Mouse (Mus musculus) MEL (cell line): ENCODE results near the gene Gstcd. TPM values are rescaled to one million over a fixed set of nuclear protein-coding genes. Genes with fewer than 3 reads are reported as not detected.

ENCODE experiments used
- DNase-seq: peaks from one replicate; pipeline ENCODE4 v3.0.0; 2011; ENCODE audit warnings: low read depth, low spot score
- H3K27ac ChIP-seq: 2 replicates; pipeline ENCODE4 v1.5.1; 2012; ENCODE audit warnings: low read depth, mild to moderate bottlenecking, control low read depth, low read length, moderate library complexity; ENCODE audit not compliant: control insufficient read depth
- H3K27me3 ChIP-seq, 2 experiments: fragments of 150-350 bp in 1 of 2; sonication (generic) in 1 of 2; 2 replicates each; pipeline ENCODE4 v1.6.1; 2012; ENCODE audit warnings: low read length in 2 of 2, mild to moderate bottlenecking in 2 of 2, improper control_type of control experiment in 1 of 2, moderate library complexity in 1 of 2; ENCODE audit not compliant: insufficient read depth in 2 of 2, control insufficient read depth in 1 of 2
- H3K36me3 ChIP-seq, 2 experiments: 2 replicates each; pipeline ENCODE4 v1.6.1; 2012 to 2014; ENCODE audit warnings: low read length in 2 of 2, improper control_type of control experiment in 1 of 2, inconsistent platforms in 1 of 2, mild to moderate bottlenecking in 1 of 2; ENCODE audit not compliant: insufficient read depth in 2 of 2, control insufficient read depth in 1 of 2
- H3K4me1 ChIP-seq, 2 experiments: fragments of 150-350 bp in 1 of 2; sonication (generic) in 1 of 2; 2 replicates each; pipeline ENCODE4 v1.6.1; 2012; ENCODE audit warnings: low read length in 2 of 2, improper control_type of control experiment in 1 of 2, mild to moderate bottlenecking in 1 of 2; ENCODE audit not compliant: insufficient read depth in 2 of 2, control insufficient read depth in 1 of 2
- H3K4me3 ChIP-seq, 2 experiments: fragments of 150-350 bp in 1 of 2; sonication (generic) in 1 of 2; 2 replicates each; pipeline ENCODE4 v1.5.1; 2012; ENCODE audit warnings: low read depth in 2 of 2, low read length in 2 of 2, mild to moderate bottlenecking in 2 of 2, moderate library complexity in 2 of 2, control low read depth in 1 of 2, improper control_type of control experiment in 1 of 2; ENCODE audit not compliant: control insufficient read depth in 1 of 2, insufficient read depth in 1 of 2
- H3K79me2 ChIP-seq: 2 replicates; pipeline ENCODE4 v1.6.1; 2012; ENCODE audit warnings: mild to moderate bottlenecking, low read length, moderate library complexity; ENCODE audit not compliant: control insufficient read depth, poor library complexity, insufficient read depth
- H3K9ac ChIP-seq: 2 replicates; pipeline ENCODE4 v1.6.1; 2012; ENCODE audit warnings: low read depth, mild to moderate bottlenecking, control low read depth, low read length, moderate library complexity; ENCODE audit not compliant: control insufficient read depth, poor library complexity, severe bottlenecking
- H3K9me3 ChIP-seq: fragments of 150-350 bp; sonication (generic); replicated peaks from 2 replicates; pipeline ENCODE4 v1.6.1; 2012; ENCODE audit warnings: mild to moderate bottlenecking, low read length, improper control_type of control experiment, moderate library complexity; ENCODE audit not compliant: insufficient read depth
- BHLHE40 ChIP-seq: IDR thresholded peaks from 2 replicates; pipeline ENCODE4 v1.6.1; 2012; ENCODE audit warnings: low read depth, mild to moderate bottlenecking, inconsistent platforms, low read length, improper control_type of control experiment, borderline replicate concordance
- CHD1 ChIP-seq: IDR thresholded peaks from 2 replicates; pipeline ENCODE4 v1.6.1; 2012; ENCODE audit warnings: low read depth, mild to moderate bottlenecking, inconsistent platforms, low read length, improper control_type of control experiment
- CHD2 ChIP-seq: IDR thresholded peaks from 2 replicates; pipeline ENCODE4 v1.6.1; 2011; ENCODE audit warnings: low read length, improper control_type of control experiment
- CTCF ChIP-seq, 3 experiments: IDR thresholded peaks in 2 of 3; conservative IDR thresholded peaks in 1 of 3; 2 replicates each; pipeline ENCODE4 v1.5.1; 2011 to 2012; ENCODE audit warnings: low read length in 3 of 3, low read depth in 2 of 3, mild to moderate bottlenecking in 2 of 3, improper control_type of control experiment in 1 of 3, inconsistent platforms in 1 of 3, mixed read lengths in 1 of 3, moderate library complexity in 1 of 3; ENCODE audit not compliant: control insufficient read depth in 1 of 3, insufficient read depth in 1 of 3, poor library complexity in 1 of 3, severe bottlenecking in 1 of 3
- E2F4 ChIP-seq: IDR thresholded peaks from 2 replicates; pipeline ENCODE4 v1.6.1; 2011; ENCODE audit warnings: low read depth, low read length, improper control_type of control experiment, borderline replicate concordance
- ELF1 ChIP-seq: IDR thresholded peaks from 2 replicates; pipeline ENCODE4 v1.6.1; 2014; ENCODE audit warnings: low read depth, mild to moderate bottlenecking, inconsistent platforms, low read length, improper control_type of control experiment, moderate library complexity
- EP300 ChIP-seq, 2 experiments: IDR thresholded peaks; 2 replicates each; pipeline ENCODE4 v1.6.1; 2011; ENCODE audit warnings: improper control_type of control experiment in 2 of 2, low read length in 2 of 2, low read depth in 1 of 2, mild to moderate bottlenecking in 1 of 2
- ETS1 ChIP-seq: IDR thresholded peaks from 2 replicates; pipeline ENCODE4 v1.6.1; 2012; ENCODE audit warnings: low read depth, mild to moderate bottlenecking, inconsistent platforms, low read length, improper control_type of control experiment, moderate library complexity
- GABPA ChIP-seq: IDR thresholded peaks from 2 replicates; pipeline ENCODE4 v1.6.1; 2012; ENCODE audit warnings: low read depth, mild to moderate bottlenecking, inconsistent platforms, low read length, improper control_type of control experiment, moderate library complexity
- GATA1 ChIP-seq: IDR thresholded peaks from 2 replicates; pipeline ENCODE4 v1.6.1; 2011; ENCODE audit warnings: low read depth, low read length, improper control_type of control experiment
- JUND ChIP-seq: IDR thresholded peaks from 2 replicates; pipeline ENCODE4 v1.6.1; 2011; ENCODE audit warnings: low read depth, mild to moderate bottlenecking, improper control_type of control experiment, low read length
- KAT2A ChIP-seq: conservative IDR thresholded peaks from 2 replicates; pipeline ENCODE4 v1.6.1; 2012; ENCODE audit warnings: low read depth, low read length, improper control_type of control experiment, inconsistent platforms
- MAFK ChIP-seq: IDR thresholded peaks from 2 replicates; pipeline ENCODE4 v1.6.1; 2011; ENCODE audit warnings: low read depth, mild to moderate bottlenecking, low read length, improper control_type of control experiment, borderline replicate concordance
- MAX ChIP-seq: IDR thresholded peaks from 2 replicates; pipeline ENCODE4 v1.6.1; 2011; ENCODE audit warnings: low read length, improper control_type of control experiment
- MAZ ChIP-seq: IDR thresholded peaks from 2 replicates; pipeline ENCODE4 v1.6.1; 2012; ENCODE audit warnings: low read depth, mild to moderate bottlenecking, inconsistent platforms, low read length, improper control_type of control experiment
- MXI1 ChIP-seq: IDR thresholded peaks from 2 replicates; pipeline ENCODE4 v1.6.1; 2011; ENCODE audit warnings: mild to moderate bottlenecking, low read depth, low read length, improper control_type of control experiment
- MYB ChIP-seq: IDR thresholded peaks from 2 replicates; pipeline ENCODE4 v1.6.1; 2011; ENCODE audit warnings: mild to moderate bottlenecking, low read depth, low read length, improper control_type of control experiment
- MYC ChIP-seq: IDR thresholded peaks from 2 replicates; pipeline ENCODE4 v1.6.1; 2011; ENCODE audit warnings: low read depth, mild to moderate bottlenecking, low read length, improper control_type of control experiment, moderate library complexity
- NELFE ChIP-seq: IDR thresholded peaks from 2 replicates; pipeline ENCODE4 v1.6.1; 2011; ENCODE audit warnings: low read depth, low read length, improper control_type of control experiment
- NRF1 ChIP-seq: IDR thresholded peaks from 2 replicates; pipeline ENCODE4 v1.6.1; 2014; ENCODE audit warnings: low read depth, mild to moderate bottlenecking, inconsistent platforms, low read length, improper control_type of control experiment, moderate library complexity; ENCODE audit not compliant: poor library complexity, insufficient read depth, severe bottlenecking
- POLR2A ChIP-seq, 2 experiments: IDR thresholded peaks; 2 replicates each; pipeline ENCODE4 v1.6.1; 2011 to 2012; ENCODE audit warnings: low read length in 2 of 2, mild to moderate bottlenecking in 2 of 2, control low read depth in 1 of 2, improper control_type of control experiment in 1 of 2, low read depth in 1 of 2, moderate library complexity in 1 of 2; ENCODE audit not compliant: control insufficient read depth in 1 of 2, insufficient read depth in 1 of 2, poor library complexity in 1 of 2
- POLR2AphosphoS2 ChIP-seq: IDR thresholded peaks from 2 replicates; pipeline ENCODE4 v1.6.1; 2011; ENCODE audit warnings: low read length, improper control_type of control experiment
- POLR2AphosphoS5 ChIP-seq: IDR thresholded peaks from 2 replicates; pipeline ENCODE4 v1.6.1; 2012; ENCODE audit warnings: low read depth, borderline replicate concordance, mild to moderate bottlenecking, inconsistent platforms, low read length, moderate library complexity, mixed read lengths
- RAD21 ChIP-seq: IDR thresholded peaks from 2 replicates; pipeline ENCODE4 v1.6.1; 2011; ENCODE audit warnings: mild to moderate bottlenecking, low read depth, low read length, improper control_type of control experiment
- SIN3A ChIP-seq: IDR thresholded peaks from 2 replicates; pipeline ENCODE4 v1.6.1; 2012; ENCODE audit warnings: low read length, improper control_type of control experiment, inconsistent platforms
- SMC3 ChIP-seq: IDR thresholded peaks from 2 replicates; pipeline ENCODE4 v1.6.1; 2011; ENCODE audit warnings: low read depth, low read length, improper control_type of control experiment
- TAL1 ChIP-seq: IDR thresholded peaks from 2 replicates; pipeline ENCODE4 v1.6.1; 2012; ENCODE audit warnings: mild to moderate bottlenecking, inconsistent platforms, low read length, moderate library complexity, mixed read lengths
- TCF12 ChIP-seq: IDR thresholded peaks from 2 replicates; pipeline ENCODE4 v1.6.1; 2014; ENCODE audit warnings: low read depth, mild to moderate bottlenecking, inconsistent platforms, low read length, improper control_type of control experiment, moderate library complexity
- UBTF ChIP-seq: IDR thresholded peaks from 2 replicates; pipeline ENCODE4 v1.6.1; 2012; ENCODE audit warnings: low read depth, mild to moderate bottlenecking, inconsistent platforms, low read length, improper control_type of control experiment, moderate library complexity, borderline replicate concordance; ENCODE audit not compliant: insufficient read depth
- USF1 ChIP-seq: IDR thresholded peaks from 2 replicates; pipeline ENCODE4 v1.6.1; 2014; ENCODE audit warnings: low read depth, mild to moderate bottlenecking, inconsistent platforms, low read length, improper control_type of control experiment, moderate library complexity
- USF2 ChIP-seq, 2 experiments: IDR thresholded peaks; 2 replicates each; pipeline ENCODE4 v1.6.1; 2011 to 2012; ENCODE audit warnings: improper control_type of control experiment in 2 of 2, low read length in 2 of 2, borderline replicate concordance in 1 of 2, inconsistent platforms in 1 of 2, low read depth in 1 of 2, mild to moderate bottlenecking in 1 of 2; ENCODE audit not compliant: insufficient read depth in 1 of 2
- ZC3H11A ChIP-seq: IDR thresholded peaks from 2 replicates; pipeline ENCODE4 v1.6.1; 2012; ENCODE audit warnings: low read depth, mild to moderate bottlenecking, inconsistent platforms, low read length, improper control_type of control experiment
- ZKSCAN1 ChIP-seq: IDR thresholded peaks from 2 replicates; pipeline ENCODE4 v1.6.1; 2012; ENCODE audit warnings: low read depth, mild to moderate bottlenecking, inconsistent platforms, low read length, improper control_type of control experiment, moderate library complexity
- ZMIZ1 ChIP-seq: IDR thresholded peaks from 2 replicates; pipeline ENCODE4 v1.6.1; 2012; ENCODE audit warnings: low read depth, mild to moderate bottlenecking, inconsistent platforms, low read length, improper control_type of control experiment, moderate library complexity
- ZNF384 ChIP-seq: IDR thresholded peaks from 2 replicates; pipeline ENCODE4 v1.6.1; 2012; ENCODE audit warnings: low read depth, mild to moderate bottlenecking, inconsistent platforms, low read length, improper control_type of control experiment
- polyA plus RNA-seq, 2 experiments: library from polyadenylated mRNA; stranded (reverse) in 1 of 2; unstranded in 1 of 2; fragments of >175 nt in 1 of 2; fragments of >200 nt in 1 of 2; gene quantifications; 2 replicates each; pipeline versions ENCODE4 v1.2.1 to v1.2.4; 2012; ENCODE audit warnings: low replicate concordance in 2 of 2, low read depth in 1 of 2; ENCODE audit not compliant: insufficient read length in 2 of 2, insufficient read depth in 1 of 2, missing spikeins in 1 of 2
- total RNA-seq: library from RNA; depleted of rRNA; stranded (reverse); fragments of 300-350 nt; gene quantifications from 2 replicates; pipeline ENCODE4 v1.2.3, GENCODE M21; 2012; rRNA removed

Gstcd gene
- total RNA-seq = 17.2 and 19.2 TPM in 2 replicates
- polyA plus RNA-seq = 10 to 100 TPM in 1 of 2 experiments, not detected in 1; 15.5 TPM

GRCm38 (mm10) chr3:133091664-133092273 lies at the start of gene Gstcd, which contains the start of gene Ints12:
Gstcd (minus strand) TSS chr3:133092033.
Ints12 (plus strand) TSS chr3:133091840.
- H3K79me2 ChIP-seq = peaks cover 37% of the 10 kb centered on the region
- H3K36me3 ChIP-seq = peaks cover 0 to 33% of the 10 kb centered on the region in 2 experiments; a peak in 2 of 4 replicates
- peaks cover 17 to 19% of the 10 kb centered on the region in 2 experiments for H3K4me1 ChIP-seq
- no peaks in the 10 kb centered on the region for H3K9me3 ChIP-seq
- H3K27ac ChIP-seq = peak within 1 kb of the TSS; percentile 95
- no peaks in the 10 kb centered on the region for H3K27me3 ChIP-seq
- peak; percentile 96 for DNase-seq
- peak within 1 kb of the TSS; percentile 87 to 98 for H3K4me3 ChIP-seq
- peak within 1 kb of the TSS; percentile 97 for H3K9ac ChIP-seq
- TF ChIP-seq ELF1 = peak; percentile 87
- peak; percentile 62; the same call in 1 of the 2 replicates for TF ChIP-seq CHD1
- peak in 1 of 2 experiments; percentile 60; a peak in 2 of 4 replicates for TF ChIP-seq EP300 (IDR thresholded peaks at IDR 0.05; ENCODE audit: low read depth in 1 of 2, low read length in 2 of 2)
- TF ChIP-seq GABPA = no peak; the same call in 1 of the 2 replicates
- no peak for TF ChIP-seq RAD21
- no peak for TF ChIP-seq GATA1
- TF ChIP-seq MYB = peak; percentile 44; the same call in 1 of the 2 replicates
- TF ChIP-seq ETS1 = peak; percentile 86
- TF ChIP-seq UBTF = 0 out of 2 replicates have a peak, but pooled peaks have one; percentile 24
- TF ChIP-seq SMC3 = 0 out of 2 replicates have a peak, but pooled peaks have one; percentile 3
- TF ChIP-seq MAZ = peak; percentile 97
- TF ChIP-seq CHD2 = no peak
- TF ChIP-seq MXI1 = peak; percentile 75; the same call in 1 of the 2 replicates
- peak; percentile 90 for TF ChIP-seq MYC
- peak; percentile 80 for TF ChIP-seq TCF12
- peak; percentile 92 for TF ChIP-seq NELFE
- TF ChIP-seq E2F4 = peak; percentile 62; the same call in 1 of the 2 replicates
- no peak for TF ChIP-seq ZKSCAN1
- peak; percentile 73; the same call in 1 of the 2 replicates for TF ChIP-seq POLR2AphosphoS2
- TF ChIP-seq USF1 = no peak
- TF ChIP-seq JUND = no peak
- no peak for TF ChIP-seq MAFK
- no peak for TF ChIP-seq BHLHE40
- TF ChIP-seq NRF1 = 0 out of 2 replicates have a peak, but pooled peaks have one; percentile 31
- TF ChIP-seq MAX = no peak; the same call in 1 of the 2 replicates
- no peak for TF ChIP-seq ZNF384
- peak; percentile 81 to 95; a peak in 3 of 4 replicates for TF ChIP-seq POLR2A (IDR thresholded peaks at IDR 0.05; ENCODE audit: control insufficient read depth in 1 of 2, insufficient read depth in 1 of 2, low read depth in 1 of 2, low read length in 2 of 2, poor library complexity in 1 of 2)
- TF ChIP-seq TAL1 = no peak
- TF ChIP-seq CTCF (IDR thresholded peaks at IDR 0.05 in 2 of 3, conservative IDR thresholded peaks at IDR 0.05 in 1 of 3; ENCODE audit: control insufficient read depth in 1 of 3, insufficient read depth in 1 of 3, low read depth in 2 of 3, low read length in 3 of 3, poor library complexity in 1 of 3, severe bottlenecking in 1 of 3) = no peak
- peak; percentile 64; the same call in 1 of the 2 replicates for TF ChIP-seq KAT2A
- TF ChIP-seq POLR2AphosphoS5 = no peak
- no peak for TF ChIP-seq USF2 (IDR thresholded peaks at IDR 0.05; ENCODE audit: borderline replicate concordance in 1 of 2, insufficient read depth in 1 of 2, low read depth in 1 of 2, low read length in 2 of 2)
- TF ChIP-seq SIN3A = peak; percentile 92
- no peak for TF ChIP-seq ZC3H11A
- peak; percentile 88 for TF ChIP-seq ZMIZ1
